Mouse (Mus musculus) adrenal gland, adult 8-10 months (tissue): ENCODE results near the gene Gm44965. TPM values are rescaled to one million over a fixed set of nuclear protein-coding genes. Genes with fewer than 3 reads are reported as not detected.
A peak's percentile ranks its signal among the peaks of the same experiment; 100 is the strongest.
"Not testable (repeated sequence)": the region's sequence is repeated elsewhere in the genome, so short reads cannot be mapped to it uniquely, and the experiment has no call there.

ENCODE experiments used
- DNase-seq: peaks from one replicate; pipeline ENCODE4 v3.0.0; 2022
- total RNA-seq, 4 experiments: library from RNA; stranded (reverse); gene quantifications; 2 replicates each; pipeline ENCODE4 v1.2.4; 2022

The Gm44965 gene
- total RNA-seq, 4 experiments from 2014 or later = 1.8 to 7.7 (median 2.6) TPM; not detected in 1

- DNase-seq = no peak
These were observed 14.5 kb upstream of the Gm44965 start for GRCm38 (mm10) chr6:48579215-48579648.

DNA sequence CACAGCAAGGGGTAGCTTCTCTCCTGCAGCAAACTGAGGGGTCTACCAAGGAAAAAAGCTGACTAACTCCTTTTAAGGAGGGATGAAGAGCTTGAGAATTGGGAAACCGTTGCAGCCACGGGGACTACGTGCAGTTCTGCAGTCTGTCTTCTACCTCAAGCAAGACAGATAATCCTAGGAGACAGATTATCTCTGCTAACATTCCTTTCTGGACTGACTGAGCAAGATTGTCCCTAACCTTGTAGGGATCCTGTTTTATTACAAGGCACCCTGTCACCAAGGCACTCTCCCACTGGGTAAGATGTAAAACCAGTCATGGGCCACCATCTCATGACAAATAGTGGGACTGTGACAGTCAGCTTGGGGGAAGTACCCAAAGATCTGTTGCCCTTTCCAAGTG is 12.5 kb upstream of the Gm44965 start:
- no peak for DNase-seq

DNA sequence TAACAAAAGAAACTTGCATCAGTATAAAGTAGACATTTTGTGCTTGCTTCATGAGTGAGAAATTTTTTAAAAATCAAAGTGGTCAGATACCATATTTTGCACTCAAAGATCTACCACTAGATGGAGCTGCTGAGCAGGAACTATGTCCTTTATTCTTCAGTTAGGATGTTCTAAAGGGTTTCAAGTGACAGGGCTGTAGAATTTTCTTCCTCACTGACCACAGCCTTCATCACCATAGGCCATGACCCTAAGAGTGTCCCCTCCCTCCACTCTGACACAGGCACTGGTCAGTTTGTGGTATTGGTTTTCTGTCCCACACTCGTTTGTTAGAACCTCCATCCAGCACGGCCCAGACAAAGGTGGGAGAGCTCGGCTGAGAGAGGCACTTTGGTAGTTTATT is 11.7 kb upstream of the Gm44965 start:
- no peak for DNase-seq

DNA sequence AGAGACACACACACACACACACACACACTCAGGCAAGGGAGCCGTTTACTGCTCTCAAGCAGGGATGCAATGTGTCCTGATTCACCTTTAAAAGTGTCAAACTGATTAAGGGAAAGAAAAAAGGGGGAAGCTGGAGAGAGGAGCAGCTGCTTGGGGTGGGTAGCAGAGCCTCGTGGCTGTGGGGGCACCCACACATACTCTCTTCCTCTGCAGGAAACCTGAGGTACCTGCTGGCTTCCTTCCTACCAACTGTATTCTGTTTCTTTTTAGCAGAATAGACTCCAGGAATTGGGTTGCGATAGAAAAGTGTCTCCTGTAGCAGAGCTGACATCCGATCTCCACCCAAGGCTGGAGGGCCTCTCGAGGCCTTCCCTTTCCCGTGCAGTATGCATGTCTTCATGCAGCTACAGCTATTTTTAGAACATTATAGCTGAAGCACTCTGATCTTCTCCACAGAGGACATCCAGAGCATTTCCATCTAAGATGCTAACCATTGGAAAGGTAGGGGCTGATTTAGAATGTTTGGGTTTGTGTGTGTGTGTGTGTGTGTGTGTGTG is 4.5 kb upstream of the Gm44965 start, which contains the start of gene Gm45021:
TSS of gene Gm45021 (plus strand) at position 417 of the 557 bp plus-strand sequence.
- no peak for DNase-seq

DNA sequence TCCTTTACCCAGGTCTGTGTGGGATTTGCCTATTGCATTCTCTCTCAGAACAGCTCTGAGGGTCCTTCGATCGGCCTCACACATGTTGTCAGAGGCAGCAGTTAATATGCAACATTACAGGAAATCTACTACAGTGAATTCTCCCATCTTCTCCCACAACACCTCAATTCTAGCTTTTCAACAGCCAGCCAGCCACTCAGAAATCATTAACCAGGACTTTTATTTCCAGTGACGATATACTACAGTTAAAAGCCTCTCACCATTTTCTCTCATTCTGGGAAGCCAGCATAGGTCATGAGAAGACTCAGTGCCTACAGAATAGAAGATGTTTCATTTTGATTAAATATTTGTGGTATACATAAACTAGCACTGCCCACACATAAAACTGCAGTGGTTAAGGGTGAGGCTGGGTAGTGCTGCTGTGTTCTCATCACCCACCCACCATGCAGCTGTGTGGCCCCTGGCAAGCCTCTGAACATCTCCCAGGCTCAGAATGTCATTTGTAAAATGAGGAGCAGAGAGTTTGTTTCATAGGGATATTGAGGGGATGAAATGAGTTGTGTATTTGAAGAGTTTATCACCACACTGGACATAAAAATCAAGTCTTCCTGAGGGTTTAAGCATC is 2.4 kb upstream of the Gm44965 start:
- no peak for DNase-seq

DNA sequence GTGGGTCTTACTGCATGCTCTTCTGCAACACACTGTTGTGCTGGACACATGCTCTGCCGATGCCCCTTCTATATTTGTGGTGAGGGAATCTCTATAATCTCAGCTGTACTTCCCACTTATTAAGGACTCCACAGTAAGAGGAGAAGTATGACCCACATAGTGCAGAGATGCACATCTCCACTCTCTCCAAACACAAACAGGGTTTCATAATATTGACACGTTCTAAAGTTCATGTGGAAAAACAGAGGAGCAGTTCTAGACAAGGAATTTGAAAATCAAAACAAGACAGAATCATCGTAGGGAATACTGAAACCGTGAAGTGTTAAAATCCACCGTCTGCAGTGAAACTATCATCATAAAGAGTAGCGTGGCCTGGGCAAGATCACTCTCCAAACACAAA is 1.9 kb upstream of the Gm44965 start:
- DNase-seq = no peak

- DNase-seq = peak; percentile 70
These were observed 450 bp downstream of the Gm44965 start for GRCm38 (mm10) chr6:48594043-48594738.

GRCm38 (mm10) chr6:48595278-48595677 is 1.5 kb downstream of the Gm44965 start:
- DNase-seq = no peak

GRCm38 (mm10) chr6:48596545-48597232 is 2.9 kb downstream of the Gm44965 start:
- no peak for DNase-seq

GRCm38 (mm10) chr6:48597233-48597625 is 3.5 kb downstream of the Gm44965 start:
- DNase-seq = no peak

DNA sequence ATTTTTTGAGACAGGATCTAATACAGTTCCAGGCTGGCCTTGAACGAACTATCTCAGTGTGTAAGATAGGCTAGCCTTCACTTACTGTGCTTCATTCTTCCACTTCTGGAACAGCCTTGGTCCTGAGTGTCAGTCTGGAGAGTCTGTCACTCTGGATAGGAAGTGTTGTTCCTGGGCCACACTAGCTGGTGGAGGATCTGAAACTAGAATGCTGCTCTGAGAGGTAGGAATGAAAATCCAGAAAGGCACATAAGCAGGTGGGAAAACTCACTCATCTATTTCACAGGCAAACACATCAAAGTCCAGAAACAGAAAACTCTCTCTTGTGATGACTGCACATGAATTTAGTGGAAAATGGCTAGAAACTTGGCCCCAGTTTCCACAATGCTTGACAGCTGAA is 6.9 kb downstream of the Gm44965 start:
- DNase-seq = no peak

- DNase-seq = peak; percentile 96
These were observed 7.7 kb downstream of the Gm44965 start, which contains the start of gene Zfp775 for GRCm38 (mm10) chr6:48601271-48602079. Gene Zfp775 (plus strand): TSS chr6:48602063.

- DNase-seq = no peak
These were observed 8.5 kb downstream of the Gm44965 start for GRCm38 (mm10) chr6:48602080-48602741.

GRCm38 (mm10) chr6:48608124-48608523 is 14.4 kb downstream of the Gm44965 start:
- peak; percentile 74 for DNase-seq

DNA sequence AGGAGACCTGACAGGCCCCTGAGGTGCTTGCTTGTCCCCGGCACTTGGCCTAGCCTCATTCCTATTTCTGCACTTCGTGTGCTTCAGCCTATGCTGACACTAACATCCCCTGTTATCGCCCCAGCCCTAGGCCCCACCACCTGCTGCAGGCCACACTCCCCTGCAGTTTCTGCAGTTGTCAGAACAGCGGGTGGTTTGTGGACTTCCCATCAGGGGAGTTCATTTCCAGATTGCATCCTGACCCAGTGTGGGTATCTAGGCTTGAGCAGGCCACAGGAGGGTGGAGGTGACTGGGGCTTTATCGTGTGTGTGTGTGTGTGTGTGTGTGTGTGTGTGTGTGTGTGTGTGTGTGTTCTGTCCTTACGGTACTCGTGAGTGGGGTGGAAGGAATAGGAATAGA is 15.8 kb downstream of the Gm44965 start:
- DNase-seq = no peak

DNA sequence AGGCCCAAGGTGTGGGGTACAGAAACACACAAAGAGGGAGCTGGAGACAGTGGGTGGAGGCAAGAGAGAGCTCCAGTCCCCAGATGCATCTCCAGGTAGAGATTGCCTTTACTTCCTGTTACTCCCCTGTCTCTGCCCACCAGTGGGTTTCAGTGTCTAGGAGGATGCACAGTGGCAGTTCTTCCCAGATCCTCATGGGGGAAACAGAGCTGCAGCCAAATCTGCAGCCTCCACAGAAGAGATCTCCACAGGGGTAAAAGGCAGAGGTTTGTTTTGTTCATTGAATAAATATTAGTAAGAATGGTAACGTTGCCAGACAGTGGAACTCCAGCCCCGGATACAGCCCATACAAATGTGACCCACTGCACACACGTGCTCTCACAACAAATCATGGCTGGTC is 16.9 kb downstream of the Gm44965 start:
- no peak for DNase-seq

DNA sequence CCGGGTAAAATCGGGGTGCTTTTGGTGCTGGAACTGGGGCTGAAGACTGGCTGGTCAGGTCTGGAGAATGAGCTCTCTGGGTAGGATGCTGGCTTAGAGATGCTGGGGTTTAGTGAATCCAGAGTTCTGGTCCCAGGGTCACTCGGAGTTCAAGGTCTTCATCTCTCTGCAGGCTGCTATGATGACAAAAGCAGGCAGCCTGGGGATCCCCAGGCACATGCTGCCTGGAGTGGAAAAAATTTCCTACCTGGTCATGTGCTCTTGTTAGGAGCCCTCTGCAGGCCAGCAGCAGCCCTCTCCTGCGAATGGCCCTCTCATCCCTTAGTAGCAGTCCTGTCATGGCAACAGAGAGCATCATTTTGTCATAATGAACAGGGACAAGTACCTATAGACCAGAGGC is 19.7 kb downstream of the Gm44965 start:
- no peak for DNase-seq

GRCm38 (mm10) chr6:48614756-48615155 is 21.0 kb downstream of the Gm44965 start:
- no peak for DNase-seq

- DNase-seq = no peak
These were observed 26.3 kb downstream of the Gm44965 start for GRCm38 (mm10) chr6:48620031-48620430.

- DNase-seq = not testable (repeated sequence)
These were observed 28.6 kb downstream of the Gm44965 start for GRCm38 (mm10) chr6:48622186-48622843.

DNA sequence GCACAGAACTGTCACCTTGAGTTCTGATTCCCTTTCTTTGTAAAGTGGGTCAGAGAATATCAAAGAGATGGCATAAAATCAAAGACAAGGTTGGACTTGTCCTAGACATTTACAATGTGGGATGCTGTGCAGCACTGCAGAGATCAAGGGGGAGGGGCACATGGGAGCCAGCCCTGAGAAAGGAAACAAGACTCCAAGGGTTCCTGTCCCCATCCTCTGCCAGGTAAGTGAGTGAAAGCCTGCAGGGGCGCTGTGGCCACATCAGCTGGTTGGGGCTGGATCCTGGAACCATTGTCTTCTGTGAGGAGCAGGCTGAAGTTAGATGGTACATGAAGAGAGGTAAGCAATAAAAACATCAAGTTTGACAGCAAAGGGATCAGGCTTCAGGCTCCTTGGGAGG is 29.7 kb downstream of the Gm44965 start:
- peak; percentile 53 for DNase-seq
